Mouse (Mus musculus): ENCODE measurements around the gene Tnfrsf19.

GRCm38 (mm10) chr14:61042291-61042690, 4.0 kb downstream of the Tnfrsf19 start:
- TF ChIP-seq POLR2A (IDR thresholded peaks at IDR 0.05; ENCODE audit: insufficient read depth, low read depth, low read length), result no peak
- TF ChIP-seq CTCF (IDR thresholded peaks at IDR 0.05), result no peak
- TF ChIP-seq EP300 (IDR thresholded peaks at IDR 0.05; ENCODE audit: insufficient read depth, low read depth, low read length), result no peak
